Mouse (Mus musculus): Measurements from ENCODE around the gene Gm21764. TPM values are rescaled to one million over a fixed set of nuclear protein-coding genes. Genes with fewer than 3 reads are reported as not detected.

Gm21764 gene
- polyA plus RNA-seq (2012; rRNA removed; ENCODE audit: low replicate concordance) = not detected in 2 replicates

DNA sequence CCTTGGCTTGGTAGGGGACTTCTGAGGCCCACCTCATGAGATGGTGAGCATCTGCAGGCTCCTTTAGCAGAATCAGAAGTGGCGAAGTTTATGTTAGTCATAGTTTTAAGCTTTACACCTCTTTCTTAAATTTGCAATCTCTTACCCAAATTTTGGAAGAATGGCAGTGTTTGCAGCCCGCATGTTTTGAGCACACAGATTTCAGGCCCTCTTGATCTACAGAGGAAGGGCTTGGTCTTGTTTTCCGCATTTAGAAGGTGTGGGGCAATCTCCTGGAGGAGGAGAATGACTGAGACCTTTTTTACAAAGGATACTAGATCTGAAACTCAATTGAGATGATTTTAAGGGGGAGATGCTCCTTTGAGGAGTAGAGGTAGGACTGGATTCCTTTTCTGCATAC, at the start of gene Gm21764:
TSS of gene Gm21764 (minus strand) at position 101 of the 400 bp plus-strand sequence.

DNA sequence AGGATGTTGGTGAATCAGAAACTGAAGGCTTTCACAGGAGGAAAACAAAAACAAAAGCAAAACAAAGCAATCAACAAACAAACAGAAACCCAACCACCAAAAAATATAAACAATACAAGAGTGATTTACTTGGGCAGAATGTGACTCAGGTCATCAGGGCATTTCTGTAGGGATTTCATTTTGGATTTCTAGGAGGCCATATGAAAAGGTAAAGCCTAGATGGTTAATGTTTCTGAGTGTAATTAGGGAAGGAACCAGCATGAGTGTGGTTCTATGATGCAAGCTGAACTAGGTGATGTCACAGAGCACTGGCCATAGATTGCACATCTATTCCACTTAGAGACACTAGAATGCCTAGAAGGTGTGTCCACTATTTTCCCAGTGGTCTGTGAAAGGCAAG, 27.2 kb upstream of the Gm21764 start, which contains the start of gene Ssty1:
TSS of gene Ssty1 (plus strand) at position 301 of the 400 bp plus-strand sequence.

Other genes with a start within 250 kb of the Gm21764 start
- not detected in 2 replicates for gene Gm21904, start 215.5 kb downstream of the Gm21764 start, polyA plus RNA-seq (2012; rRNA removed; ENCODE audit: low replicate concordance)
- gene Gm20772, start 187.1 kb downstream of the Gm21764 start, polyA plus RNA-seq (2012; rRNA removed; ENCODE audit: low replicate concordance) = not detected in 2 replicates
- not detected in 2 replicates for gene Gm20831, start 187.1 kb downstream of the Gm21764 start, polyA plus RNA-seq (2012; rRNA removed; ENCODE audit: low replicate concordance)
- gene Srsy, start 124.5 kb downstream of the Gm21764 start, polyA plus RNA-seq (2012; rRNA removed; ENCODE audit: low replicate concordance) = not detected in 2 replicates
- not detected in 2 replicates for gene Ssty1, start 27.3 kb upstream of the Gm21764 start, polyA plus RNA-seq (2012; rRNA removed; ENCODE audit: low replicate concordance)

All from duodenum, adult 2 months (tissue).